Mouse (Mus musculus): ENCODE measurements around the gene Adamts2. TPM values are rescaled to one million over a fixed set of nuclear protein-coding genes. Genes with fewer than 3 reads are reported as not detected.

Gene Adamts2
- 1.8 and 2.4 TPM in 2 replicates for polyA plus RNA-seq (2014; fragmentation: Nextera tagmentation; extraction: Ambion mirVana)

- no peaks in the 10 kb centered on the region for H3K36me3 ChIP-seq (ENCODE audit: control insufficient read depth, insufficient read depth, low read length)
- ATAC-seq (ENCODE audit: low FRiP score) (peak; percentile 81), DNase-seq (ENCODE audit: low spot score) (peak; percentile 78)
- peaks cover 9% of the 10 kb centered on the region for H3K4me1 ChIP-seq (replicated peaks; ENCODE audit: control insufficient read depth, insufficient read depth, low read length)
- H3K4me3 ChIP-seq (ENCODE audit: low read depth, low read length): peak within 1 kb of the TSS; percentile 60
- peak within 1 kb of the TSS; percentile 53 for H3K9ac ChIP-seq (ENCODE audit: low read depth, low read length)
- under 1% methylated on average over 47 of the region's 82 CpGs for WGBS
- H3K9me3 ChIP-seq (ENCODE audit: control insufficient read depth, low read length): no peaks in the 10 kb centered on the region
- peaks cover 45% of the 10 kb centered on the region for H3K27me3 ChIP-seq (ENCODE audit: control insufficient read depth, insufficient read depth, low read length)
- peak within 1 kb of the TSS; percentile 36; the same call in 1 of the 2 replicates for H3K27ac ChIP-seq (ENCODE audit: low read depth, low read length)
- H3K4me2 ChIP-seq (replicated peaks; ENCODE audit: low read depth, low read length): peak within 1 kb of the TSS; percentile 97
These were observed at the start of gene Adamts2 for GRCm38 (mm10) chr11:50601641-50602355. TSS of gene Adamts2 (plus strand) at chr11:50602084.

GRCm38 (mm10) chr11:50557064-50557463, 44.8 kb upstream of the Adamts2 start:
- WGBS: 91% methylated on average over 3 of the region's 3 CpGs
- Histone ChIP-seq H3K27ac (ENCODE audit: low read depth, low read length) (no peak overlapping the region), H3K4me1 (replicated peaks; ENCODE audit: control insufficient read depth, insufficient read depth, low read length) (no peaks in the 10 kb centered on the region), H3K9ac (ENCODE audit: low read depth, low read length) (no peak overlapping the region), H3K4me2 (replicated peaks; ENCODE audit: low read depth, low read length) (no peak overlapping the region), H3K27me3 (ENCODE audit: control insufficient read depth, insufficient read depth, low read length) (no peaks in the 10 kb centered on the region), H3K36me3 (ENCODE audit: control insufficient read depth, insufficient read depth, low read length) (no peaks in the 10 kb centered on the region), H3K4me3 (ENCODE audit: low read depth, low read length) (no peak overlapping the region), H3K9me3 (ENCODE audit: control insufficient read depth, low read length) (no peaks in the 10 kb centered on the region)
- no peak for ATAC-seq (ENCODE audit: low FRiP score)
- DNase-seq (ENCODE audit: low spot score): no peak

GRCm38 (mm10) chr11:50559108-50559507, 42.8 kb upstream of the Adamts2 start:
- no peak overlapping the region for H3K4me3 ChIP-seq (ENCODE audit: low read depth, low read length)
- no peak overlapping the region for H3K27ac ChIP-seq (ENCODE audit: low read depth, low read length)
- WGBS: 37% methylated on average over 4 of the region's 4 CpGs
- H3K36me3 ChIP-seq (ENCODE audit: control insufficient read depth, insufficient read depth, low read length): no peaks in the 10 kb centered on the region
- ATAC-seq (ENCODE audit: low FRiP score): no peak
- H3K9me3 ChIP-seq (ENCODE audit: control insufficient read depth, low read length): no peaks in the 10 kb centered on the region
- no peaks in the 10 kb centered on the region for H3K27me3 ChIP-seq (ENCODE audit: control insufficient read depth, insufficient read depth, low read length)
- peak; percentile 44 for DNase-seq (ENCODE audit: low spot score)
- H3K4me2 ChIP-seq (replicated peaks; ENCODE audit: low read depth, low read length): no peak overlapping the region
- H3K9ac ChIP-seq (ENCODE audit: low read depth, low read length): no peak overlapping the region
- H3K4me1 ChIP-seq (replicated peaks; ENCODE audit: control insufficient read depth, insufficient read depth, low read length): no peaks in the 10 kb centered on the region

DNA sequence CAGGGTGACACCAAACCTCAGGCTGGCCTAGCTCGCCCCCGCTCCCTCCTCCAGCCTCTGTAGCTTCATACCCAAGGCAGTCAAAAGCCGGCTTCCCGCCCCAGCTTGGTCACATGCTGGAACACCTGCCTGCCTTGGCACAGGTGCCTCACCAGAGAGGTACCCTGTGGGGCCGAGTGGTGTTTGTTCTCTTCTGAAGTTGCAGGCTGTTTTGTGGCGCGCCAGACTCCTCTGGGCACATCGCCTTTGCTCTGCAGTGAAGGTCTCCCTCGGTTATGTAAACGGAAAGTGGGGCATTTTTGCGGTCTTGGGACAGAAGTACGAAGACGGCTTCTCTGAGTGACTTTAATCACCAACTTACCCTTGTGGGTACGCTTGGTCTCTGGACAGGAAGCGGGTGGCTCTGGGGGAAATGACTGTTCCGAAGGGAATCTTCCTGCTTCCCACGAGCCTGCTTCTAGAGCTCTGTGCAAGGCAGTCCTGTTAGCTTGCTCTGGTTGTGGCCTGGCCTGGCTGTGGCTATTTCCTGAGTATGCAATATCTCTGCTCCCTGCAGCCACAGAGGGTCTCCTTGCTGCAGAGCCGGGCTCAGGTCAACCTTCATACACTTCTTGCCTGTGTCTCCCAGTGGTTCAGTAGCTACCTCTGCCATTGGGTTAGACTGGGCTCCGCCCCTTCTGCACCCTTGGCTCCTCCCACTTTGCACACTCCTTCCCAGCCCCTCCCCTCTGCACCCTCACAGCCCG, 36.2 kb upstream of the Adamts2 start:
- Histone ChIP-seq H3K27me3 (ENCODE audit: control insufficient read depth, insufficient read depth, low read length) (no peaks in the 10 kb centered on the region), H3K9me3 (ENCODE audit: control insufficient read depth, low read length) (no peaks in the 10 kb centered on the region), H3K4me3 (ENCODE audit: low read depth, low read length) (no peak overlapping the region), H3K36me3 (ENCODE audit: control insufficient read depth, insufficient read depth, low read length) (no peaks in the 10 kb centered on the region), H3K4me1 (replicated peaks; ENCODE audit: control insufficient read depth, insufficient read depth, low read length) (no peaks in the 10 kb centered on the region), H3K4me2 (replicated peaks; ENCODE audit: low read depth, low read length) (no peak overlapping the region), H3K27ac (ENCODE audit: low read depth, low read length) (no peak overlapping the region), H3K9ac (ENCODE audit: low read depth, low read length) (no peak overlapping the region)
- no peak for ATAC-seq (ENCODE audit: low FRiP score)
- 85% methylated on average over 20 of the region's 20 CpGs for WGBS
- DNase-seq (ENCODE audit: low spot score): no peak

DNA sequence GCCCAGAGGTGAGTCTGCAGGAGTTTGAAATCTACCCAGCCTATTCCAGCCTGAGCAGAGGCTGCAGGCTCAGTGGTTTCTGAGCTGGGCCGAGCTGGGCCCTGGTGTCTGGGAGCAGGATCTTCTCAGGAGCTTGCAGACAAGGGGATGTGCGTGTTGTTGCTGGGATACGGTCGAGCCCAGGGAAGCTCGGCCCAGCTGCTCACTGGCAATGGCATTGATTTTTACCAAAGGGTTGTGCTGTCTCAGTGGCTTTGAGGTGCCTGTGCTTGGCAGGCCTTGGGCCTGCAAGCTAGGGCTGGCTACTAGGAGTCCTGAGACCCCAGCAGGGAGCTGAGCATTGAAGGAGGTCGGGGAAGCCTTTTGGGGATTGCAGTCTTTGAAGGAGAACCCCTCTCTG, 30.4 kb upstream of the Adamts2 start:
- no peaks in the 10 kb centered on the region for H3K27me3 ChIP-seq (ENCODE audit: control insufficient read depth, insufficient read depth, low read length)
- no peaks in the 10 kb centered on the region for H3K9me3 ChIP-seq (ENCODE audit: control insufficient read depth, low read length)
- WGBS: 71% methylated on average over 6 of the region's 6 CpGs
- H3K4me2 ChIP-seq (replicated peaks; ENCODE audit: low read depth, low read length): no peak overlapping the region
- H3K4me1 ChIP-seq (replicated peaks; ENCODE audit: control insufficient read depth, insufficient read depth, low read length): no peaks in the 10 kb centered on the region; the same call in 1 of the 2 replicates
- no peak overlapping the region for H3K27ac ChIP-seq (ENCODE audit: low read depth, low read length)
- no peak overlapping the region for H3K9ac ChIP-seq (ENCODE audit: low read depth, low read length)
- H3K4me3 ChIP-seq (ENCODE audit: low read depth, low read length): no peak overlapping the region
- no peak for DNase-seq (ENCODE audit: low spot score)
- no peak for ATAC-seq (ENCODE audit: low FRiP score)
- H3K36me3 ChIP-seq (ENCODE audit: control insufficient read depth, insufficient read depth, low read length): no peaks in the 10 kb centered on the region

- WGBS: 75% methylated on average over 4 of the region's 4 CpGs
- ATAC-seq (ENCODE audit: low FRiP score) (no peak), DNase-seq (ENCODE audit: low spot score) (no peak)
- H3K4me2 ChIP-seq (replicated peaks; ENCODE audit: low read depth, low read length): no peak overlapping the region
- H3K27ac ChIP-seq (ENCODE audit: low read depth, low read length): no peak overlapping the region
- H3K36me3 ChIP-seq (ENCODE audit: control insufficient read depth, insufficient read depth, low read length): no peaks in the 10 kb centered on the region
- H3K9me3 ChIP-seq (ENCODE audit: control insufficient read depth, low read length): no peaks in the 10 kb centered on the region
- no peak overlapping the region for H3K4me3 ChIP-seq (ENCODE audit: low read depth, low read length)
- no peaks in the 10 kb centered on the region for H3K27me3 ChIP-seq (ENCODE audit: control insufficient read depth, insufficient read depth, low read length)
- H3K4me1 ChIP-seq (replicated peaks; ENCODE audit: control insufficient read depth, insufficient read depth, low read length): no peaks in the 10 kb centered on the region; the same call in 1 of the 2 replicates
- H3K9ac ChIP-seq (ENCODE audit: low read depth, low read length): no peak overlapping the region
These were observed 25.4 kb upstream of the Adamts2 start for GRCm38 (mm10) chr11:50576521-50576920.

DNA sequence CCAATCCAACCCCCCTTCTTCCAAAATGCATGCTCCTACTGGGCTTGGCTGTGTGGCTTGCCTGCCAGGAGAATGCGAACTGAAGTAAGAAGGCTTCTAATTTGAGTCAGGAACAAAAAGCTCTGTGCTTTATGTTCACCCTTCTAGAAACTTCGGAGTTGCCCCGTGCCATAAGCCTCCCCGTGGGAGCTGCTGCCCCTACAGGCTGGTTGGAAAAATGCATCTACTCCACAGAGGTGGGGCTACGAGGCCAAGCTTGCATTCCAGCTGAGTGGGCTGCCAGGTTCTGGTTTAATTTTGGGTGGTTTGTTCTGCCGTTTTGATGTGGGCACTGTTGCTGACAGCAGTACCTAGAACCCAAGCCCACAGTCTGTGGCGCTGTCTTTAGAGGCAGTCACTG, 14.9 kb upstream of the Adamts2 start:
- ATAC-seq (ENCODE audit: low FRiP score): no peak
- Histone ChIP-seq H3K4me3 (ENCODE audit: low read depth, low read length) (no peak overlapping the region), H3K4me2 (replicated peaks; ENCODE audit: low read depth, low read length) (no peak overlapping the region), H3K36me3 (ENCODE audit: control insufficient read depth, insufficient read depth, low read length) (no peaks in the 10 kb centered on the region), H3K27ac (ENCODE audit: low read depth, low read length) (no peak overlapping the region), H3K4me1 (replicated peaks; ENCODE audit: control insufficient read depth, insufficient read depth, low read length) (no peaks in the 10 kb centered on the region), H3K9ac (ENCODE audit: low read depth, low read length) (no peak overlapping the region), H3K27me3 (ENCODE audit: control insufficient read depth, insufficient read depth, low read length) (no peaks in the 10 kb centered on the region), H3K9me3 (ENCODE audit: control insufficient read depth, low read length) (no peaks in the 10 kb centered on the region)
- DNase-seq (ENCODE audit: low spot score): peak; percentile 46
- WGBS: 54% methylated on average over 7 of the region's 7 CpGs

- Histone ChIP-seq H3K4me3 (ENCODE audit: low read depth, low read length) (no peak overlapping the region), H3K4me2 (replicated peaks; ENCODE audit: low read depth, low read length) (no peak overlapping the region), H3K27ac (ENCODE audit: low read depth, low read length) (no peak overlapping the region), H3K27me3 (ENCODE audit: control insufficient read depth, insufficient read depth, low read length) (no peaks in the 10 kb centered on the region), H3K36me3 (ENCODE audit: control insufficient read depth, insufficient read depth, low read length) (no peaks in the 10 kb centered on the region), H3K4me1 (replicated peaks; ENCODE audit: control insufficient read depth, insufficient read depth, low read length) (no peaks in the 10 kb centered on the region), H3K9me3 (ENCODE audit: control insufficient read depth, low read length) (no peaks in the 10 kb centered on the region), H3K9ac (ENCODE audit: low read depth, low read length) (no peak overlapping the region)
- DNase-seq (ENCODE audit: low spot score): peak; percentile 86
- ATAC-seq (ENCODE audit: low FRiP score): no peak
- 13% methylated on average over 3 of the region's 3 CpGs for WGBS
These were observed 14.1 kb upstream of the Adamts2 start for GRCm38 (mm10) chr11:50587787-50588186.

GRCm38 (mm10) chr11:50589060-50589459, 12.8 kb upstream of the Adamts2 start:
- 37% methylated on average over 11 of the region's 11 CpGs for WGBS
- no peak for ATAC-seq (ENCODE audit: low FRiP score)
- no peak overlapping the region for H3K4me3 ChIP-seq (ENCODE audit: low read depth, low read length)
- no peak overlapping the region for H3K9ac ChIP-seq (ENCODE audit: low read depth, low read length)
- H3K4me1 ChIP-seq (replicated peaks; ENCODE audit: control insufficient read depth, insufficient read depth, low read length): no peaks in the 10 kb centered on the region
- no peaks in the 10 kb centered on the region for H3K36me3 ChIP-seq (ENCODE audit: control insufficient read depth, insufficient read depth, low read length)
- no peak overlapping the region for H3K27ac ChIP-seq (ENCODE audit: low read depth, low read length)
- peak; percentile 76 for DNase-seq (ENCODE audit: low spot score)
- no peaks in the 10 kb centered on the region for H3K27me3 ChIP-seq (ENCODE audit: control insufficient read depth, insufficient read depth, low read length)
- H3K9me3 ChIP-seq (ENCODE audit: control insufficient read depth, low read length): no peaks in the 10 kb centered on the region
- no peak overlapping the region for H3K4me2 ChIP-seq (replicated peaks; ENCODE audit: low read depth, low read length)

Measured in hindbrain, embryonic 11.5 days (tissue).